ENCODE assay signal across 8 mouse cellular contexts in genomic region chr2:102401352-102401692, GRCm38 (mm10). TPM values are rescaled to one million over a fixed set of nuclear protein-coding genes. Genes with fewer than 3 reads are reported as not detected.
A peak's percentile ranks its signal among the peaks of the same experiment; 100 is the strongest.
DNase-seq lines count a peak whose midpoint lies in the region; ATAC-seq and TF ChIP-seq lines count a peak whose summit lies in the region.

No protein-coding gene starts in this region.

- no peaks in the 10 kb centered on the region for H3K9me3 ChIP-seq in liver, embryonic 11.5 days (ENCODE audit: control insufficient read depth, low read length)
- no peaks in the 10 kb centered on the region for H3K9me3 ChIP-seq in stomach, postnatal 0 days (ENCODE audit: control insufficient read depth, low read length)

- DNase-seq in cerebellum, adult 11 months: no peak
- no peak for DNase-seq in spleen, adult 2 months (ENCODE audit: low read depth in 1 of 2, low spot score in 2 of 2)
- DNase-seq in spleen, postnatal 36 days (ENCODE audit: low spot score in 2 of 2): no peak
- no peak for DNase-seq in liver, embryonic 11.5 days (ENCODE audit: low spot score)
- DNase-seq in stomach, postnatal 0 days (ENCODE audit: low spot score): no peak
- DNase-seq in thymus, postnatal 25 days: no peak
- DNase-seq in adrenal gland, postnatal 10 days: no peak

- no peak for TF ChIP-seq POLR2A in spleen, adult 2 months (IDR thresholded peaks at IDR 0.05; ENCODE audit: low read depth, low read length)

- peak overlapping the region; percentile 88; the same call in 1 of the 2 replicates for H3K9ac ChIP-seq in liver, embryonic 11.5 days (ENCODE audit: low read depth, low read length)
- peak overlapping the region; percentile 85 for H3K9ac ChIP-seq in stomach, postnatal 0 days (ENCODE audit: low read length)

- ATAC-seq in cerebellum, adult (ENCODE audit: insufficient number of reproducible peaks, low FRiP score, low TSS enrichment): peak; percentile 21; the same call in 1 of the 2 replicates
- ATAC-seq in liver, embryonic 11.5 days (replicated peaks; ENCODE audit: low FRiP score): no peak
- no peak for ATAC-seq in stomach, postnatal 0 days (ENCODE audit: low FRiP score, low TSS enrichment)

- H3K4me2 ChIP-seq in liver, embryonic 11.5 days: peak overlapping the region; percentile 87
- H3K4me2 ChIP-seq in stomach, postnatal 0 days (replicated peaks; ENCODE audit: low read depth): peak overlapping the region; percentile 76

- peak overlapping the region; percentile 69 for H3K4me3 ChIP-seq in spleen, adult 2 months (ENCODE audit: extremely low read depth, insufficient read depth, insufficient read length)
- H3K4me3 ChIP-seq in liver, embryonic 11.5 days (ENCODE audit: low read depth, low read length): peak overlapping the region; percentile 72
- H3K4me3 ChIP-seq in stomach, postnatal 0 days (ENCODE audit: low read depth, low read length): peak overlapping the region; percentile 55

- no peak for TF ChIP-seq EP300 in stomach, postnatal 0 days (optimal IDR thresholded peaks at IDR 0.05)

- no peaks in the 10 kb centered on the region for H3K36me3 ChIP-seq in spleen, adult 2 months (ENCODE audit: control insufficient read depth, insufficient read depth, low read length)
- H3K36me3 ChIP-seq in liver, embryonic 11.5 days (ENCODE audit: control insufficient read depth, insufficient read depth, low read length): 0 out of 2 replicates have a peak, but pooled peaks cover 3% of the 10 kb centered on the region
- no peaks in the 10 kb centered on the region for H3K36me3 ChIP-seq in stomach, postnatal 0 days (ENCODE audit: control insufficient read depth, insufficient read depth, low read length)

- no peaks in the 10 kb centered on the region for H3K27me3 ChIP-seq in spleen, adult 2 months (ENCODE audit: control insufficient read depth, insufficient read depth, low read length)
- no peaks in the 10 kb centered on the region for H3K27me3 ChIP-seq in liver, embryonic 11.5 days (replicated peaks; ENCODE audit: control insufficient read depth, insufficient read depth, low read length)
- no peaks in the 10 kb centered on the region for H3K27me3 ChIP-seq in stomach, postnatal 0 days (ENCODE audit: control insufficient read depth, insufficient read depth, low read length)

- peaks cover 16% of the 10 kb centered on the region for H3K4me1 ChIP-seq in spleen, adult 2 months (ENCODE audit: control insufficient read depth, insufficient read depth, insufficient read length)
- peaks cover 15% of the 10 kb centered on the region for H3K4me1 ChIP-seq in liver, embryonic 11.5 days (replicated peaks; ENCODE audit: control insufficient read depth, insufficient read depth, low read length)
- 0 out of 2 replicates have a peak, but pooled peaks cover 3% of the 10 kb centered on the region for H3K4me1 ChIP-seq in stomach, postnatal 0 days (replicated peaks; ENCODE audit: control insufficient read depth, insufficient read depth)

- H3K27ac ChIP-seq in spleen, adult 2 months (ENCODE audit: insufficient read depth, low read length): peak overlapping the region; percentile 85
- H3K27ac ChIP-seq in liver, embryonic 11.5 days (ENCODE audit: low read depth, low read length): peak overlapping the region; percentile 93; the same call in 1 of the 2 replicates
- peak overlapping the region; percentile 97 for H3K27ac ChIP-seq in stomach, postnatal 0 days (replicated peaks)

- TF ChIP-seq CTCF in spleen, adult 2 months (IDR thresholded peaks at IDR 0.05; ENCODE audit: extremely low read depth, insufficient read depth, insufficient read length, insufficient replicate concordance): no peak
- TF ChIP-seq CTCF in stomach, postnatal 0 days (IDR thresholded peaks at IDR 0.05; ENCODE audit: low read depth): no peak

- 33% methylated on average over 6 of the region's 6 CpGs for WGBS in spleen, adult 2 months
- 27% methylated on average over 6 of the region's 6 CpGs for WGBS in liver, embryonic 11.5 days
- WGBS in stomach, postnatal 0 days: 7% methylated on average over 6 of the region's 6 CpGs

RNA-seq across cellular contexts. Expression of gene Trim44, which starts 6.3 kb away (rescaled TPM):
- polyA plus RNA-seq in spleen, adult 2 months (2012; rRNA removed): 12.9 and 15.4 TPM in 2 replicates
- 21.8 and 23.1 TPM in 2 replicates for polyA plus RNA-seq in liver, embryonic 11.5 days (2014; fragmentation: Nextera tagmentation; extraction: Ambion mirVana)
- 9.7 and 10.1 TPM in 2 replicates for polyA plus RNA-seq in stomach, postnatal 0 days (2015; fragmentation: Nextera tagmentation; extraction: Ambion mirVana)
- total RNA-seq in adrenal gland, postnatal 10 days (2021): 10 to 100 TPM; 58.0 to 64.2 TPM

RNA-seq across cellular contexts. Expression of gene Fjx1, which starts 51.0 kb away (rescaled TPM):
- 0.56 and 0.98 TPM in 2 replicates for polyA plus RNA-seq in spleen, adult 2 months (2012; rRNA removed)
- polyA plus RNA-seq in liver, embryonic 11.5 days (2014; fragmentation: Nextera tagmentation; extraction: Ambion mirVana): 4.2 and 4.3 TPM in 2 replicates
- polyA plus RNA-seq in stomach, postnatal 0 days (2015; fragmentation: Nextera tagmentation; extraction: Ambion mirVana): 5.9 and 7.3 TPM in 2 replicates
- 1 to 10 TPM; 1.9 to 2.0 TPM for total RNA-seq in adrenal gland, postnatal 10 days (2021)
